Mouse (Mus musculus) hindbrain, postnatal 0 days (tissue): ENCODE measurements around the gene Adcy5. TPM values are rescaled to one million over a fixed set of nuclear protein-coding genes. Genes with fewer than 3 reads are reported as not detected.

Experiments used
- ATAC-seq: fragments of 200-750 bp; cut with Nextera tagmentation; 2 replicates; pipeline ENCODE4 v1.8.0; 2017; ENCODE audit warnings: mild to moderate bottlenecking, moderate TSS enrichment, moderate library complexity
- DNase-seq: peaks from one replicate; pipeline ENCODE4 v3.0.0-alpha.2; 2015; ENCODE audit warnings: low spot score
- H3K27ac ChIP-seq: fragments of 300-500 bp; sonication (generic); 2 replicates; pipeline ENCODE4 v1.5.1; 2014; ENCODE audit warnings: mild to moderate bottlenecking
- H3K27me3 ChIP-seq: fragments of 300-500 bp; sonication (generic); 2 replicates; pipeline ENCODE4 v1.6.1; 2014; ENCODE audit warnings: low read length, mixed read lengths; ENCODE audit not compliant: insufficient read depth
- H3K36me3 ChIP-seq: fragments of 300-500 bp; sonication (generic); 2 replicates; pipeline ENCODE4 v1.6.1; 2014; ENCODE audit warnings: low read length, mixed read lengths; ENCODE audit not compliant: insufficient read depth
- H3K4me1 ChIP-seq: fragments of 300-500 bp; sonication (generic); 2 replicates; pipeline ENCODE4 v1.6.1; 2014; ENCODE audit warnings: antibody characterized with exemption, low read length, mixed read lengths; ENCODE audit not compliant: insufficient read depth
- H3K4me2 ChIP-seq: fragments of 300-500 bp; sonication (generic); 2 replicates; pipeline ENCODE4 v1.6.1; 2014; ENCODE audit warnings: low read depth, mild to moderate bottlenecking, low read length, moderate library complexity, mixed read lengths
- H3K4me3 ChIP-seq: fragments of 300-500 bp; sonication (generic); 2 replicates; pipeline ENCODE4 v1.5.1; 2014; ENCODE audit warnings: low read length
- H3K9ac ChIP-seq: fragments of 300-500 bp; sonication (generic); replicated peaks from 2 replicates; pipeline ENCODE4 v1.6.1; 2014; ENCODE audit warnings: mild to moderate bottlenecking, low read length, moderate library complexity, mixed read lengths
- H3K9me3 ChIP-seq: fragments of 300-500 bp; sonication (generic); 2 replicates; pipeline ENCODE4 v1.6.1; 2016; ENCODE audit warnings: low read length, mixed read lengths
- CTCF ChIP-seq: IDR thresholded peaks from 2 replicates; pipeline ENCODE4 v1.5.1; 2016; ENCODE audit warnings: antibody characterized with exemption, control low read depth, low read depth
- WGBS: fragments of 180-500 bp; shearing (Covaris S2); extraction: QIAGEN DNeasy Blood & Tissue Kit; methylation state at CpG from one replicate; pipeline ENCODE4 v1.1.7; 2014; 5-methylcytosine and 5-hydroxymethylcytosine counted together
- polyA plus RNA-seq: library from polyadenylated mRNA; unstranded; fragments of >200 nt; fragmentation: Nextera tagmentation; extraction: Ambion mirVana; gene quantifications from 2 replicates; pipeline ENCODE4 v1.2.1, GENCODE M21; 2015
- total RNA-seq: library from RNA; depleted of rRNA; stranded (reverse); fragments of >200 nt; gene quantifications from 2 replicates; pipeline ENCODE4 v1.2.3, GENCODE M21; 2014

Adcy5 gene
- total and polyA plus RNA-seq, 2 experiments from 2014 or later, result 6.3 to 85.5 TPM

GRCm38 (mm10) chr16:35215047-35215446, 60.4 kb downstream of the Adcy5 start:
- Histone ChIP-seq H3K9ac (no peak overlapping the region), H3K4me3 (no peak overlapping the region), H3K27me3 (no peaks in the 10 kb centered on the region), H3K27ac (no peak overlapping the region), H3K36me3 (no peaks in the 10 kb centered on the region), H3K9me3 (no peaks in the 10 kb centered on the region), H3K4me2 (no peak overlapping the region), H3K4me1 (peaks cover 9% of the 10 kb centered on the region; the same call in 1 of the 2 replicates)
- 45% methylated on average over 7 of the region's 7 CpGs for WGBS
- no peak for ATAC-seq
- no peak for TF ChIP-seq CTCF
- no peak for DNase-seq

GRCm38 (mm10) chr16:35215498-35215897, 60.8 kb downstream of the Adcy5 start:
- DNase-seq (peak; percentile 42), ATAC-seq (peak; percentile 39; the same call in 1 of the 2 replicates)
- no peak overlapping the region for H3K4me2 ChIP-seq
- H3K4me1 ChIP-seq, result peaks cover 9% of the 10 kb centered on the region; the same call in 1 of the 2 replicates
- peak overlapping the region; percentile 12; the same call in 1 of the 2 replicates for H3K27ac ChIP-seq
- H3K9me3 ChIP-seq, result no peaks in the 10 kb centered on the region
- H3K36me3 ChIP-seq, result no peaks in the 10 kb centered on the region
- no peak overlapping the region for H3K9ac ChIP-seq
- 37% methylated on average over 5 of the region's 5 CpGs for WGBS
- no peak for TF ChIP-seq CTCF
- H3K27me3 ChIP-seq, result no peaks in the 10 kb centered on the region
- no peak overlapping the region for H3K4me3 ChIP-seq

- Histone ChIP-seq H3K9ac (no peak overlapping the region), H3K4me2 (no peak overlapping the region), H3K36me3 (no peaks in the 10 kb centered on the region), H3K4me3 (no peak overlapping the region), H3K9me3 (no peaks in the 10 kb centered on the region), H3K4me1 (peaks cover 11% of the 10 kb centered on the region; the same call in 1 of the 2 replicates), H3K27me3 (no peaks in the 10 kb centered on the region), H3K27ac (no peak overlapping the region)
- no peak for TF ChIP-seq CTCF
- WGBS, result 49% methylated on average over 6 of the region's 6 CpGs
- DNase-seq (no peak), ATAC-seq (no peak)
Observed at GRCm38 (mm10) chr16:35216826-35217491, 62.3 kb downstream of the Adcy5 start.

- ATAC-seq (no peak), DNase-seq (no peak)
- Histone ChIP-seq H3K27me3 (no peaks in the 10 kb centered on the region), H3K4me3 (no peak overlapping the region), H3K9ac (no peak overlapping the region), H3K36me3 (no peaks in the 10 kb centered on the region), H3K9me3 (no peaks in the 10 kb centered on the region), H3K4me2 (no peak overlapping the region), H3K4me1 (peaks cover 24% of the 10 kb centered on the region), H3K27ac (no peak overlapping the region)
- WGBS, result 77% methylated on average over 5 of the region's 5 CpGs
- TF ChIP-seq CTCF, result no peak
Observed at GRCm38 (mm10) chr16:35220412-35220811, 65.7 kb downstream of the Adcy5 start.

- H3K27me3 ChIP-seq, result no peaks in the 10 kb centered on the region
- no peak for ATAC-seq
- 36% methylated on average over 4 of the region's 4 CpGs for WGBS
Observed at GRCm38 (mm10) chr16:35221581-35221980, 66.9 kb downstream of the Adcy5 start.

GRCm38 (mm10) chr16:35223930-35224329, 69.3 kb downstream of the Adcy5 start:
- H3K4me3 ChIP-seq, result no peak overlapping the region
- H3K4me1 ChIP-seq, result peaks cover 15% of the 10 kb centered on the region
- peak; percentile 84 for ATAC-seq
- no peak overlapping the region for H3K9ac ChIP-seq
- H3K27ac ChIP-seq, result peak overlapping the region; percentile 54; the same call in 1 of the 2 replicates
- no peak for TF ChIP-seq CTCF
- DNase-seq, result peak; percentile 82
- no peaks in the 10 kb centered on the region for H3K9me3 ChIP-seq
- peak overlapping the region; percentile 25; the same call in 1 of the 2 replicates for H3K4me2 ChIP-seq
- 45% methylated on average over 4 of the region's 4 CpGs for WGBS
- H3K36me3 ChIP-seq, result no peaks in the 10 kb centered on the region
- H3K27me3 ChIP-seq, result no peaks in the 10 kb centered on the region

More at GRCm38 (mm10) chr16:35221581-35221980, 66.9 kb downstream of the Adcy5 start:
- H3K4me3 ChIP-seq, result no peak overlapping the region
- no peak for TF ChIP-seq CTCF
- no peak overlapping the region for H3K4me2 ChIP-seq
- H3K9ac ChIP-seq, result no peak overlapping the region
- no peak overlapping the region for H3K27ac ChIP-seq
- H3K9me3 ChIP-seq, result no peaks in the 10 kb centered on the region
- H3K36me3 ChIP-seq, result no peaks in the 10 kb centered on the region
- no peak for DNase-seq
- peaks cover 17% of the 10 kb centered on the region for H3K4me1 ChIP-seq

- Histone ChIP-seq H3K27ac (peak overlapping the region; percentile 54; the same call in 1 of the 2 replicates), H3K27me3 (no peaks in the 10 kb centered on the region), H3K4me2 (0 out of 2 replicates have a peak overlapping the region, but pooled peaks have one; percentile 25), H3K4me1 (peaks cover 18% of the 10 kb centered on the region), H3K9me3 (no peaks in the 10 kb centered on the region), H3K4me3 (no peak overlapping the region), H3K36me3 (no peaks in the 10 kb centered on the region), H3K9ac (no peak overlapping the region)
- 68% methylated on average over 14 of the region's 14 CpGs for WGBS
- ATAC-seq (no peak), DNase-seq (no peak)
- no peak for TF ChIP-seq CTCF
Observed at GRCm38 (mm10) chr16:35224716-35225115, 70.0 kb downstream of the Adcy5 start.
